Mouse (Mus musculus) liver, adult 2 months (tissue): ENCODE data around the gene Tenm3.

Experiments
- CTCF ChIP-seq: fragments of 200-500 bp; IDR thresholded peaks from 2 replicates; pipeline ENCODE4 v1.5.1; 2011; ENCODE audit warnings: low read depth, low read length, control low read depth
- POLR2A ChIP-seq: fragments of 200-500 bp; IDR thresholded peaks from 2 replicates; pipeline ENCODE4 v1.6.1; 2011; ENCODE audit warnings: low read length, control low read depth; ENCODE audit not compliant: insufficient read depth; ENCODE audit errors: extremely low read depth

GRCm38 (mm10) chr8:48835745-48836144 lies 8.0 kb downstream of the Tenm3 start:
- no peak for TF ChIP-seq POLR2A
- no peak for TF ChIP-seq CTCF
